Mouse (Mus musculus) bone marrow macrophage, adult 2 months (primary cell): ENCODE measurements around the gene Slfn5. TPM values are rescaled to one million over a fixed set of nuclear protein-coding genes. Genes with fewer than 3 reads are reported as not detected.

ENCODE experiments used
- H3K27ac ChIP-seq: 2 replicates; pipeline ENCODE4 v1.5.1; 2012; ENCODE audit warnings: low read depth, low read length; ENCODE audit not compliant: insufficient read depth
- H3K4me1 ChIP-seq: 2 replicates; pipeline ENCODE4 v1.6.1; 2012; ENCODE audit warnings: low read length; ENCODE audit not compliant: control insufficient read depth, insufficient read depth
- H3K4me3 ChIP-seq: 2 replicates; pipeline ENCODE4 v1.5.1; 2012; ENCODE audit warnings: mild to moderate bottlenecking, low read length, moderate library complexity; ENCODE audit not compliant: insufficient read depth
- CTCF ChIP-seq: IDR thresholded peaks from 2 replicates; pipeline ENCODE4 v1.5.1; 2012; ENCODE audit warnings: low read depth, mild to moderate bottlenecking, low read length, moderate library complexity
- POLR2A ChIP-seq: IDR thresholded peaks from 2 replicates; pipeline ENCODE4 v1.6.1; 2012; ENCODE audit warnings: mild to moderate bottlenecking, low read depth, low read length, borderline replicate concordance
- polyA plus RNA-seq: library from polyadenylated mRNA; stranded (reverse); fragments of >200 nt; gene quantifications from 2 replicates; pipeline ENCODE4 v1.2.4, GENCODE M21; 2012; ENCODE audit not compliant: missing spikeins, insufficient read depth, insufficient read length

The Slfn5 gene
- polyA plus RNA-seq, 1 experiment = 116 TPM

- no peak overlapping the region for H3K27ac ChIP-seq
- H3K4me3 ChIP-seq = no peak overlapping the region
- TF ChIP-seq POLR2A (no peak), CTCF (no peak)
- H3K4me1 ChIP-seq = no peaks in the 10 kb centered on the region
Measured at GRCm38 (mm10) chr11:82947457-82947856, 3.7 kb upstream of the Slfn5 start.

GRCm38 (mm10) chr11:82949036-82949435 lies 2.1 kb upstream of the Slfn5 start:
- no peak for TF ChIP-seq CTCF
- TF ChIP-seq POLR2A = no peak
- Histone ChIP-seq H3K27ac (no peak overlapping the region), H3K4me1 (peaks cover 9% of the 10 kb centered on the region), H3K4me3 (no peak overlapping the region)

- Histone ChIP-seq H3K27ac (peak overlapping the region; percentile 66), H3K4me1 (peaks cover 17% of the 10 kb centered on the region), H3K4me3 (peak overlapping the region; percentile 58)
- TF ChIP-seq POLR2A (no peak), CTCF (no peak)
Measured at GRCm38 (mm10) chr11:82951865-82952611, 889 bp downstream of the Slfn5 start.

GRCm38 (mm10) chr11:82952612-82953542 lies 1.7 kb downstream of the Slfn5 start:
- peaks cover 17% of the 10 kb centered on the region for H3K4me1 ChIP-seq

GRCm38 (mm10) chr11:82954631-82955030 lies 3.5 kb downstream of the Slfn5 start:
- TF ChIP-seq POLR2A (no peak), CTCF (no peak)
- no peak overlapping the region for H3K4me3 ChIP-seq
- H3K4me1 ChIP-seq = peaks cover 17% of the 10 kb centered on the region
- H3K27ac ChIP-seq = no peak overlapping the region

More at GRCm38 (mm10) chr11:82952612-82953542, 1.7 kb downstream of the Slfn5 start:
- Histone ChIP-seq H3K27ac (peak overlapping the region; percentile 66), H3K4me3 (peak overlapping the region; percentile 58)
- no peak for TF ChIP-seq POLR2A
- TF ChIP-seq CTCF = no peak

GRCm38 (mm10) chr11:82956925-82957324 lies 5.8 kb downstream of the Slfn5 start:
- peaks cover 18% of the 10 kb centered on the region for H3K4me1 ChIP-seq
- TF ChIP-seq POLR2A (no peak), CTCF (no peak)
- no peak overlapping the region for H3K4me3 ChIP-seq
- no peak overlapping the region for H3K27ac ChIP-seq

- no peak overlapping the region for H3K4me3 ChIP-seq
- peaks cover 5% of the 10 kb centered on the region for H3K4me1 ChIP-seq
- TF ChIP-seq POLR2A (no peak), CTCF (no peak)
- H3K27ac ChIP-seq = no peak overlapping the region
Measured at GRCm38 (mm10) chr11:82959613-82960012, 8.5 kb downstream of the Slfn5 start.

- Histone ChIP-seq H3K4me1 (peaks cover 2% of the 10 kb centered on the region; the same call in 1 of the 2 replicates), H3K27ac (no peak overlapping the region), H3K4me3 (no peak overlapping the region)
- TF ChIP-seq CTCF = no peak
- no peak for TF ChIP-seq POLR2A
Measured at GRCm38 (mm10) chr11:82961743-82962142, 10.6 kb downstream of the Slfn5 start.

GRCm38 (mm10) chr11:82962215-82962614 lies 11.1 kb downstream of the Slfn5 start:
- TF ChIP-seq POLR2A (no peak), CTCF (no peak)
- H3K4me3 ChIP-seq = no peak overlapping the region
- no peak overlapping the region for H3K27ac ChIP-seq
- peaks cover 2% of the 10 kb centered on the region; the same call in 1 of the 2 replicates for H3K4me1 ChIP-seq
